Mouse (Mus musculus) left cerebral cortex, adult 18-20 months (tissue): ENCODE measurements around the gene Gm13691. TPM values are rescaled to one million over a fixed set of nuclear protein-coding genes. Genes with fewer than 3 reads are reported as not detected.
"Not testable (repeated sequence)": the region's sequence is repeated elsewhere in the genome, so short reads cannot be mapped to it uniquely, and the experiment has no call there.

Experiments
- DNase-seq, 2 experiments: peaks; one replicate each; pipeline ENCODE4 v3.0.0; 2021 to 2022; ENCODE audit warnings: low spot score in 2 of 2, mixed read lengths in 1 of 2
- total RNA-seq, 2 experiments: library from RNA; stranded (reverse); gene quantifications; 2 replicates each; pipeline ENCODE4 v1.2.3; 2021

Gene Gm13691
- total RNA-seq, 2 experiments from 2014 or later = 1.3 to 1.5 TPM

DNA sequence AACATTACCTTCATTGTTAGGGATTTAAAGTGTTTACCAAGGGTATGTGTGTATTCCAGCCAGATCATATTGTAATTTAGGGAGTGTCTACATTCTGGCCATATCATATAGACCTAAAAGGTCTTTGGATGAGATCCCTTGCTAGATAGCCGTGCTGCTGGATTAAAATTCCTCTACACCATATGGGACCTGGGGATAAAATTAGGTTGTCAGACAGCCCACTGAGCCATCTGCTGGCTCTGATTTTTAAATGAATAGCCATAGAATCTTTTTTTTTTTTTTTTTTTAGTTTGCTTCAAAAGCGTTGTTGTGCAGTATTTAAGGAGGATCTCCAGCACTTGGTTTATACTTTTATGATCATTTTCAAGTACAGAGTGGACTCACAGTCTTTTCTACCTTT lies 42.2 kb downstream of the Gm13691 start:
- DNase-seq = peak in 1 of 2 experiments; percentile 24

DNA sequence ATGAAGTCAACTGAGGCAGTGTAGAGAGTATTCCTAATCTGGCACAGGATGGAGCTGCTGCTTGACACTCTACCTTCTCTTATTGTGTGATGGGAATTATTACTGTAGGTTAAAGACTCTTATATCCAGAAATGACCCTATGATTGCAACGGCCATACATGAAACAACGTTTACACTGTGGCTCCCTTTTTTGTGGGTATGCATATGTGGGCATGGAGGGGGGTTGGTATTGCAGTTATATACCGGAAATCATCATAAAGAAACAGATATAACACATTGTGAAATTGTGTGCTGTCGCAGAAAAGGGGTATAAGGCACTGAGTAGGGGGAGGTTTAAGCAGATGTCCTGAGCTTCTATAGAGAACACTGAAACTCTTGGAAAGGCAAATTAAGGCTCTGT lies 45.6 kb downstream of the Gm13691 start:
- no peak for DNase-seq

DNA sequence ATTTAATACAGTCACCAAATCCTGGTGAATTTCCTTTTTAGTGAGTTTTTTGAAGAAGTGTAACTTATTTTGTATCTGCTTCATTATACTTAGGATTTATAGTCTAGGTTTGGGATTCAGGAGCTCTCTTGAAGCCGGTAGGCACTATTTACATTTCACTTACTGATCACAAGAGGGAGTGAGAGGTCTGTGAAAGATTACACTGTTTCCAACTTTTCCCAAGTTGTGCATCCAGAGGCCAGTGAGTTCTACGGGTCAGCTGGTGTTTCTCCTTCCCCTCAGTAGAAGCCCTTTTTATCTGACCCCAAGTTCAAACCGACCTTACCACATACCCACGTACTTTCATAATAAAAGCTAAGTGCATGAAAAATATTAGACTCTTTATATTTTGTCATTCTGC lies 47.0 kb downstream of the Gm13691 start:
- no peak for DNase-seq

DNA sequence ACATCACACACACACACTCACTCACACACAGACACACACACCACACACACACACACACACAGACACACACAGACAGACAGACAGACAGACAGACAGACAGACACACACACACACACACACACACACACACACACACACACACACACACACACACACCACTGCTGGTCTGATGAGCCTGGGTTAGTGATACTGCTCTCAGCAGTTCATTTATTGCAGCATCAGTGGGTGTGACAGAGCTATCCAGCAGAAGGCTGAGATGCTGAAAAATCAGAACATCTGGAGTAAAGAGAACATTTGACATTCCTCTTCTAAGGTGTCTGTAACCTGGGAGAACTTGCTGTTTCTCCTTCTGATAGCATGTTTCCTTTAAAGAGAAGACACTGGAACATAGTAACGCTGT lies 47.6 kb downstream of the Gm13691 start:
- DNase-seq = not testable (repeated sequence)

DNA sequence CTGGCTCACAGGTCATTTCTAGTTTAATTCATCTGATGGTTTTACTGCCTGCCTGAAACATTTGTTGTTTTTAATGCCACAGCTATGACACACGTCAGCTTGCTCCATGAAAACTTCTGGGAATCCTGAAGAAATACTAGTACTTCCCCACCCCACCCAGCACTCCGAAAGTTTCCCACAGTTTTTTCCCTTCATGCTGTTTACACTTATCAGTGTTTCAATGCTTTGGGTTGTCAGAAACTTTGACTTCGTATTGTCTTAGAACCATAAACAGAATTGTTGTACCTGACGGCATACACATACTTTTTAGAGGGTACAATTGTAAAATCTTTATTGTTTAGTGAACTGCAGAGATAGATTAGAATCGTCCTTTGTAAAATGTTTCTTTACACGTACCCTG lies 48.9 kb downstream of the Gm13691 start:
- no peak for DNase-seq

Other genes starting within 250 kb of the Gm13691 start
- 100 to 1,000 TPM; 206 to 215 TPM for gene Fam171b, start 177.9 kb upstream of the Gm13691 start, total RNA-seq
- gene Zswim2, start 49.3 kb upstream of the Gm13691 start, total RNA-seq = not detected
- 1 to 10 TPM; 1.3 to 1.5 TPM for gene Gm13698, start 34.9 kb upstream of the Gm13691 start, total RNA-seq
- gene Gm13693, start 29.1 kb upstream of the Gm13691 start, total RNA-seq = 1 to 10 TPM; 1.3 to 1.5 TPM
- 1 to 10 TPM in 1 of 2 experiments, not detected in 1; 1.3 TPM for gene Gm13695, start 23.2 kb upstream of the Gm13691 start, total RNA-seq
- 1 to 10 TPM; 1.3 to 1.5 TPM for gene Gm13696, start 17.4 kb upstream of the Gm13691 start, total RNA-seq
- gene Gm13694, start 11.6 kb upstream of the Gm13691 start, total RNA-seq = 1 to 10 TPM; 1.3 to 1.5 TPM
- 1 to 10 TPM; 1.3 to 1.5 TPM for gene Gm13697, start 5.8 kb upstream of the Gm13691 start, total RNA-seq